Mouse (Mus musculus): ENCODE results near the gene Ccnt2.

Gene Ccnt2

DNA sequence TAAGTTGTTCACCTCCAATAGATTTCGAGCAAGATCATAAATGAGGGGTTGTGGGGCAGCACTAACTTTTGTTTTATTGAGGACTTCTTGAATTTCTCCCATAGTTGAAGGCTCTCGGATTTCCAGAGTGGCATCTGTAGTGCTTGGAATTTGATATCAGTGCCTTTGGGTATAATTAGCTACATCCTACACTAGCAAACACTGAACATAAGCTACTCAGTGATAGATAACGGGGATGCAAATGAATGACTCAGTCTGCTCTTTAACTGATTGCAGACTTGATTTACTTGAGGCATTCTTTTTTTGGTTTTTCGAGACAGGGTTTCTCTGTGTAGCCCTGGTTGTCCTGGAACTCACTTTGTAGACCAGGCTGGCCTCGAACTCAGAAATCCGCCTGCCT, 15.0 kb downstream of the Ccnt2 start:
- in situ Hi-C loops (cut with MseI, MboI), result no loop called here

DNA sequence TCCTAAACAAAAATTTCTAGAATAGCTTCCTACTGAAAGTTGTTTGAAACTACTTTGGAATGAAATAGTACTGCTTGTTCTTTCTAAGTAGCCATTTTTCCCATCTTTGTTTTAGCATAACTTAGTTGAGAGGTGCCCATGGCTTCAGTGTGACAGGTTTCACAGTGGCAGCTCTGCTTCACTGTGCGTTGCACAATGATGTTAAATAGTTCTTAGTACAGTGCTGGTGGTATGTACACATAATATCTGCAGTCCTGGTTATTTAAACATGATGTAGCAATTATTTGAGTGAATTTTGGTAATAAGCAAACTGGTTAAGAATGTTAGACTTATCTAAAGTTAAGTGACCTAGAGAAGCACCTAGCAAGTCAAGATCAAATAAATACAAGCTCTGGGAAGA, 19.5 kb downstream of the Ccnt2 start:
- in situ Hi-C loops (cut with MseI, MboI), result no loop called here

DNA sequence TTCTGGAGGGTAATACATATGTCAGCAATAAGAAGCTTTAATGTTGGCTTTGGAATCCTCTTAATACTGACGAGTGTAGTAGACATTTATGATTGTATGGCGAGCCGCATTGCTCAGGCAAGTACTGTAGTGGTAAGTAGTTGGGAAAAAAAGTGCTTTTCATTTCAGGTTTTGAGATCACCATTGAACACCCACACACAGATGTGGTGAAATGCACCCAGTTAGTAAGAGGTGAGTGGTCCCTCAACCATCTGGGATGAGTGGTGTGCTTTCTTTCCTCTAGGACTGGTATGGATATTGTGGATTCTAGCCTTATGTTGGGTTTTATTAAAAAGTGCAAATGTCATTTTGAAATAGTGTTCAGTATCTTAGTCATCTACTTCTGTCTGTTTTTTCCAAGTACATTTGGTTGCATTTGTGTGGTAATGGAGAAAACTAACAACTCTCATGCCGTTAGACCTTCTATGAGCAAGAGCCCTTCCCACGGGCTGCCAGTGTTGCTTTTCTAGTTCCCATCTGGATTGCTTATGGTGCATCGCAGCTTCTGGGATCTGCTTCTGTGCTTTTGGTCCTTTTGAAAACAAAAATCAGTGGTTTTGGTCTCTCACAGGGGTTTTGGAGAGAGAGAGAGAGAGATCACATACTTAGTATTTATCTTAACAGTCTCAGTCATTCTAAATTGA, 21.3 kb downstream of the Ccnt2 start:
- in situ Hi-C loops (cut with MseI, MboI), result no loop called here

- in situ Hi-C loops (cut with MseI, MboI), result no loop called here
These were observed 22.4 kb downstream of the Ccnt2 start for GRCm38 (mm10) chr1:127796341-127796740.

DNA sequence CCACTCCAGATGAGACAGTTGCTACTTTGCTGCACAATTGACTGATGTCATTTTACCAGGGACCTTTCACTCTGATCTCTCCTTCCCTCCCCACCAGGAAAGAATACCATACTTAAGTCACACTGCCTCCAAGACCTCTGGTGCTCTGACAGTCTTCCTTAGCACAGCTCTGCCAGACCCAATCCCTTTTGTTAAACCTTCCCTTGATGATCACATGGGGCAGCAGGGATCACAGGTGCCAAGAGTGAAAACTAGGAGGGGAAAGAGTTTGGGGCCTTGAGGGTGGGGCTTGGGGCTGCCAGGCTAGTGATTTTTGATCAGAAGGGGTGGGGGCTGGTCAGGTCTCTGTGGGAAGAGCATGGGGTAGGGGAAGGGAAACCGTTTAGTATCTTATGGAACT, 22.8 kb downstream of the Ccnt2 start:
- in situ Hi-C loops (cut with MseI, MboI), result no loop called here

- in situ Hi-C loops (cut with MseI, MboI), result no loop called here
These were observed 29.0 kb downstream of the Ccnt2 start for GRCm38 (mm10) chr1:127802916-127803315.

GRCm38 (mm10) chr1:127808671-127809070, 34.7 kb downstream of the Ccnt2 start:
- in situ Hi-C loops (cut with MseI, MboI), result no loop called here

DNA sequence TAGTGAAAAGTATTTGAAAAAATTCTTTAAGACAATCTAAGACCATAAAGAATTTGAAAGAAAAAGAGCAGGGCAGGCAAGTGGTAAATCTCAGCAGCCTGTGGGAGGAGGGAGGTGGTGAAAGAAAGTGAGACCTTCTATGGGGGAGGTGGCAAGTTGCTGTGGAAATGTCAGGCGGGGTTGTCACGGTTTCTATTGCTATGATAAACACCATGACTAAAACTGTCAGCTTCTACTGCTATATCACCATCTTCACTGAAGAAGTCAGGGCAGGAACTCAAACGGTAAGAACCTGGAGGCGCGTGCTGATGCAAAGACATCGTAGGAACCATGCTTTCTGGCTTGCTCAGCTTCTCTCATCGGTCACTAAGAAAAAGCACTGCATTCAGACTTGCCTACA, 39.0 kb downstream of the Ccnt2 start:
- in situ Hi-C loops (cut with MseI, MboI), result no loop called here

DNA sequence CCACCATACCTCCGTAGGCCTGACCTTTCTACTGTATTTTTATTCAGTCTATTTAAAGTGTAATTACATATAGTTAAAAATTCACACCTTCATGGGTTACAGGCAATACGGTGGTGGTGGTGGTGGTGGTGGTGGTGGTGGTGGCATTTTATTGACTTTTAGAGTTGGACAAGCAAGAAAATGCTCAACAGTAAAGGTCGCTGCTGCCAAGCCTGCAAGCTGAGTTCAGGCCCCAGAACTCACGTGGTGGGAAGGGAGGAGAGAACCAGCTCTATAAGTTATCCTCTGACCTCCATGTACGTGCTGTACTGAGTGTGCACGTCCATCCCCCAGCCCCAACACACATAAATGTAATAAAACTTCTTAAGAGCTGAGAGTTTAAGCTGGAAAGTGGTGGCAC, 42.4 kb downstream of the Ccnt2 start:
- in situ Hi-C loops (cut with MseI, MboI), result no loop called here

GRCm38 (mm10) chr1:127827325-127827724, 53.4 kb downstream of the Ccnt2 start:
- in situ Hi-C loops (cut with MseI, MboI), result no loop called here

DNA sequence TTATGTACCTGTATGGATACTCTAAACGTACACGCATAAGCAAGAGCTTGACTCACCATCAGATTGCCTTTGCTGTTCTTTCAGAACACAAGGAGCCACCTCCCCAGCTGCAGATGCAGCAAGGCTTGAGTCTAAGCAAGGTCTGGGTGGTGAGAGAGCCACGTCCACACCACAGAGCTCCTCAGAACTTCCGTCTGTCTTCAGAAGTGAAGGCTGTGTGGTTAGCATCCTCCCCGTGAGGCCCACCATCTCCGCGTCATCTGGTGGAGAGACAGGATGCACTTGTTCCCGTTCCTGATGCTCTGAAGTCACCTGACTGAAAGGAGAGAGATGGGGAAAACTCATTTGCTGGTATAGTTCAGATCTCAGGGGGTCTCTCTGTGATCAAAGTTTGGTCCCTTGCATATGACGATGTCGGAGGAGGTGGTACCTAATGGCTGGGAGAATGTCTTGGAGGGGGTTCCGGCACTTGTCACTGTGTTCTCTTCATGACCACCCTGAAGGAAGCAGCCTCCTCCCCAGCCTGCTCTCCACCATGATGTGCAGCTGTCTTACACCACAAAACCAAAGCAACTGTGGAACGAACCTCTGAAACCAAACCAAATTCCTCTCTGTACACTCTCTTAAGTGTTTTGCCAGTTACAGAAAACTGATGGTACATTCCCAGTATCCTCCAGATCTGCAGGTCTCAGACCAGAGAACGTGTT, 56.4 kb downstream of the Ccnt2 start:
- in situ Hi-C loops (cut with MseI, MboI), result no loop called here

DNA sequence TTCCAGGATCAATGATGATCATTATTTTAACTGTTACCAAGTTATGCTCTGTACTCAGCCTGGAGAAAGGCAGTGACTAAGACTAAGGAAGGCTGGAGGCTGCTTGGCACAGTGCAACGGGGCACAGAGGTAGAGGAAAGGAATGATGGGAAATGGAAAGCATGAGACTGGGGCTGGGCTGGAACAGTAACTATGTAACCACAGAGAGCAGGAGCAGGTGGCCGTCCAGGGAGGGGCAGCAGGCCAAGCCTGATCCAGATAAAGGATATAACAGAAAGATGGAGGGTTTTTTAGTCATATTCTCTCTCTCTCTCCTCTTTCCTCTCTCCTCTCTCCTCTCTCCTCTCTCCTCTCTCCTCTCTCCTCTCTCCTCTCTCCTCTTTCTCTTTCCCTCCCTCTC, 59.8 kb downstream of the Ccnt2 start:
- in situ Hi-C loops (cut with MseI, MboI), result no loop called here

GRCm38 (mm10) chr1:127834202-127834601, 60.2 kb downstream of the Ccnt2 start:
- in situ Hi-C loops (cut with MseI, MboI), result no loop called here

GRCm38 (mm10) chr1:127836619-127837018, 62.7 kb downstream of the Ccnt2 start:
- in situ Hi-C loops (cut with MseI, MboI), result no loop called here

DNA sequence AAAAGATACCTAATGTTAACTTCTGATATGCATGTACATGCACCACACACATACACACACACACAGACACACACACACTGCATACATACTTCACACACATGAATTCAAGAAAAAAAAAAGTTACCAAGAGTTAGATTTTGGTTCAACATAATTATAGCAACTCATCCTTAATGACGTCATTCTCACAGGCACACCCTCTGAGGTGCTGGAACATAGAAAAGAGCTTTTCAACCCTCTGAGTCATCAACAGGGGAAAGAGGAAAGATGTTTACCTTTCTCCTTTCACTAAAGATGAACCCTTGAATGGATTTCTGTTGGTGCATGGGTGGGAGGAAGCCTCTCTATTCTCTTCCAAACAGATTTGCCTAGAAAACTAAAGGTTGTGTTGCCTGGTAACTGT, 64.6 kb downstream of the Ccnt2 start:
- in situ Hi-C loops (cut with MseI, MboI), result no loop called here

DNA sequence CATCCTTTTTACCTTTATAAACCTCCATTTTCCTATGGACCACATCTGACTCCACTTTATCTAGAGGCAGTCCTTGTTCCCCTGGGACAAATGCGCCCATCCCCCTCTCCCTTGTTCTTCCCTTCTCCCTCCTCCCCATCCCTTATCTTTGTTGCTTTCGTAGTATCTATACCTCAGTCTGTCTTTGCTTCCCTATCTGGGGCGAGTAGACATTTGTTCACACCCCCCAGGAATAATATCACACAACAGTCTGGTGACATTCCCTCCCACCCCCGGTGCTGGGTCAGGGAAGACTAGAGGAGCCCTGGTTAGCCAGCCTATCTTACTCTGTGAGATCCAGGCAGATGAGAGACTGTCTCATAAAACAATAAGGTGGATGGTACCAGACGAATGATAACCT, 71.5 kb downstream of the Ccnt2 start:
- in situ Hi-C loops (cut with MseI, MboI), result no loop called here

GRCm38 (mm10) chr1:127850075-127850610, 76.2 kb downstream of the Ccnt2 start:
- in situ Hi-C loops (cut with MseI, MboI), result no loop called here

DNA sequence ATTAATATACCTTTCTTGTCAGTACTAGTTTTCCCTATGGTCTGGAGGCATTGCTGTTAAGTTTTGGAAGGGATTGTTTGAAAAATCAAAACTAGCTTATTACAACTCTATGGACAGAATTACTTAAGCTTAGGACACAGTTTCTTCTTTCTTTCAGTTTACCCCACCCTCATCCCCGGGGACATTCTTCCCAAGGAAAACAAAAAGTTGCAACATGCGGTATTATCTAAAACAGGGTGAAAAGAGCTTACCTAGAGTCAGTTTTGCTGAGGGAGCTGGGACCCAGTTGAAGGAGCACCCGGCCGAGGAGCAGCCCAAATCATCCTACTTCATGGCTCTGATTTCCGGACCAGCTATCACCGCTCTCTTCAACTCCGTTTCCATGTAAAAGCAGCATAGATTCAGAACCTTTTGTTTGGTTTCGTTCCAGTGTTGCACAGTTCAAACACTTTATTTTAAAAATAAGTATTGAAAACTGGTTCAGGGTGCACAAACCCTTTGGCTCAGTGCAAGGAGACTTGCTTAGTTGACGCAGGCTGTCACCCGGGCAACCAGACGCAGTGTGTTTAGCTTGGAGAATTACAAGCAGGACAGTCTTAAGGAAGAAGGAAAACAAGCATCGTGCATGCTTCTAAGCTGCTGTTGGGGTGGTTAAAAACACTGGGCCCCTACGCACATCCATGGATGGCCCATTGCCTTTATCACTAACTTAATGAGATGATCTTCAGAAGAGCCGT, 80.7 kb downstream of the Ccnt2 start, which contains the start of gene Map3k19:
TSS of gene Map3k19 (minus strand) at position 546 of the 737 bp plus-strand sequence.
- in situ Hi-C loops (cut with MseI, MboI), result no loop called here

Data from mouse trophoblast stem cell (cell line).